Mouse (Mus musculus): ENCODE measurements around the gene Iqce. TPM values are rescaled to one million over a fixed set of nuclear protein-coding genes. Genes with fewer than 3 reads are reported as not detected.

The Iqce gene
- polyA plus RNA-seq, 1 experiment from 2014 or later: 9.6 TPM

- peaks cover 65% of the 10 kb centered on the region for H3K36me3 ChIP-seq (ENCODE audit: control insufficient read depth, insufficient read depth)
- no peak for ATAC-seq (replicated peaks; ENCODE audit: extremely low read depth, insufficient read depth, low FRiP score)
- no peaks in the 10 kb centered on the region for H3K27me3 ChIP-seq (ENCODE audit: control insufficient read depth, insufficient read depth, low read length)
- no peak overlapping the region for H3K27ac ChIP-seq (ENCODE audit: low read length)
- no peak overlapping the region for H3K4me3 ChIP-seq (ENCODE audit: low read length)
- WGBS: 88% methylated on average over 9 of the region's 9 CpGs
- H3K9ac ChIP-seq (ENCODE audit: low read length): no peak overlapping the region
- H3K4me2 ChIP-seq (ENCODE audit: low read depth, low read length): no peak overlapping the region
- H3K9me3 ChIP-seq (replicated peaks; ENCODE audit: control insufficient read depth, low read length): peaks cover 9% of the 10 kb centered on the region
- H3K4me1 ChIP-seq (ENCODE audit: control insufficient read depth, insufficient read depth, low read length): no peaks in the 10 kb centered on the region
Observed at GRCm38 (mm10) chr5:140628995-140629394, 73.2 kb downstream of the Iqce start.

DNA sequence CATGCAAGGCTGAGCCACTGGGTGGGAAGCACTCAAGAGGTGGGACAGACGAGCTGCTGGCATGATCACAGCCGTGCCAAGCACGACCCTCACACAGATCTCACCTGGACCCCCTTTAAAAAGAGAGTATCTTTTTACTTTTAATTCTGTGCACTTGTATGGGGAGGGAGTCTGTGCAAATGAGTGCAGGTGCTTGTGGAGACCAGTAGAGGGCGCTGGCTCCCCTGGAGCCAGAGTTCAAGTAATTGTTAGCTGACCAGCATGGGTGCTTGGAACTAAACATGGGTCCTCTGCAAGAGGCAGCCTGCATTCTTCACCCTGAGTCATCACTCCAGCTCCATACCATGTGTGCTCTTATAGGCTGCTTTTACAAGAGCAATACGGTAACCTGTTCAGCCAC is 74.6 kb downstream of the Iqce start:
- Histone ChIP-seq H3K4me2 (ENCODE audit: low read depth, low read length) (no peak overlapping the region), H3K4me1 (ENCODE audit: control insufficient read depth, insufficient read depth, low read length) (no peaks in the 10 kb centered on the region), H3K27ac (ENCODE audit: low read length) (no peak overlapping the region), H3K36me3 (ENCODE audit: control insufficient read depth, insufficient read depth) (peaks cover 70% of the 10 kb centered on the region), H3K27me3 (ENCODE audit: control insufficient read depth, insufficient read depth, low read length) (no peaks in the 10 kb centered on the region), H3K4me3 (ENCODE audit: low read length) (no peak overlapping the region), H3K9ac (ENCODE audit: low read length) (no peak overlapping the region), H3K9me3 (replicated peaks; ENCODE audit: control insufficient read depth, low read length) (peaks cover 9% of the 10 kb centered on the region)
- ATAC-seq (replicated peaks; ENCODE audit: extremely low read depth, insufficient read depth, low FRiP score): no peak
- WGBS: 94% methylated on average over 5 of the region's 5 CpGs

DNA sequence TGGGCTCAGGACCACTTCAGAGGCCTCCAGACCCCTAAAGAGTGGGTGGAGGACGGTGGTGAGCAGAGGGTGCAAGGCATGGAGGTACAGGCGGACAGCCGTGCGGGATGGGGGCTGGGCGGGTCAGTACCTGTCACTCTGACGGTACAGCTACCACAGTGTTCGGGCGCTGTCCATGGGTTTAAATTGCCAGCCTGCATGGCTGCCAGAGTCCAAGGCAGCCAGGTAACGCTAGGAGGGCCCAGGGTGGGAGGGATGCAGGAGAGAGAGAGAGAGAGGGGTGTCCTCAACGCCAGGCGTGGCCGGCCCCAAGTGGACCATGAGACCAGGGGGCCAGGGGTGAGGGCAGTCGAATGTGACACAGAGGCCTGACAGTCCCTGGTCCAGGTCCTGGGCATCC is 77.2 kb downstream of the Iqce start:
- H3K4me3 ChIP-seq (ENCODE audit: low read length): no peak overlapping the region
- no peak for ATAC-seq (replicated peaks; ENCODE audit: extremely low read depth, insufficient read depth, low FRiP score)
- H3K4me1 ChIP-seq (ENCODE audit: control insufficient read depth, insufficient read depth, low read length): no peaks in the 10 kb centered on the region
- H3K36me3 ChIP-seq (ENCODE audit: control insufficient read depth, insufficient read depth): peaks cover 59% of the 10 kb centered on the region
- H3K9ac ChIP-seq (ENCODE audit: low read length): no peak overlapping the region
- no peak overlapping the region for H3K4me2 ChIP-seq (ENCODE audit: low read depth, low read length)
- WGBS: 90% methylated on average over 13 of the region's 13 CpGs
- H3K27me3 ChIP-seq (ENCODE audit: control insufficient read depth, insufficient read depth, low read length): no peaks in the 10 kb centered on the region
- no peak overlapping the region for H3K27ac ChIP-seq (ENCODE audit: low read length)
- H3K9me3 ChIP-seq (replicated peaks; ENCODE audit: control insufficient read depth, low read length): peaks cover 9% of the 10 kb centered on the region

- Histone ChIP-seq H3K36me3 (ENCODE audit: control insufficient read depth, insufficient read depth) (peaks cover 52% of the 10 kb centered on the region), H3K27ac (ENCODE audit: low read length) (no peak overlapping the region), H3K4me2 (ENCODE audit: low read depth, low read length) (no peak overlapping the region), H3K9ac (ENCODE audit: low read length) (no peak overlapping the region), H3K4me3 (ENCODE audit: low read length) (no peak overlapping the region), H3K4me1 (ENCODE audit: control insufficient read depth, insufficient read depth, low read length) (no peaks in the 10 kb centered on the region), H3K27me3 (ENCODE audit: control insufficient read depth, insufficient read depth, low read length) (no peaks in the 10 kb centered on the region), H3K9me3 (replicated peaks; ENCODE audit: control insufficient read depth, low read length) (peaks cover 9% of the 10 kb centered on the region)
- no peak for ATAC-seq (replicated peaks; ENCODE audit: extremely low read depth, insufficient read depth, low FRiP score)
- WGBS: 91% methylated on average over 5 of the region's 5 CpGs
Observed at GRCm38 (mm10) chr5:140624238-140624637, 77.9 kb downstream of the Iqce start.

- ATAC-seq (replicated peaks; ENCODE audit: extremely low read depth, insufficient read depth, low FRiP score): no peak
- Histone ChIP-seq H3K27ac (ENCODE audit: low read length) (no peak overlapping the region), H3K4me3 (ENCODE audit: low read length) (no peak overlapping the region), H3K9me3 (replicated peaks; ENCODE audit: control insufficient read depth, low read length) (peaks cover 9% of the 10 kb centered on the region), H3K9ac (ENCODE audit: low read length) (no peak overlapping the region), H3K4me1 (ENCODE audit: control insufficient read depth, insufficient read depth, low read length) (no peaks in the 10 kb centered on the region), H3K27me3 (ENCODE audit: control insufficient read depth, insufficient read depth, low read length) (no peaks in the 10 kb centered on the region), H3K4me2 (ENCODE audit: low read depth, low read length) (no peak overlapping the region), H3K36me3 (ENCODE audit: control insufficient read depth, insufficient read depth) (peaks cover 48% of the 10 kb centered on the region)
- 65% methylated on average over 4 of the region's 4 CpGs for WGBS
Observed at GRCm38 (mm10) chr5:140623791-140624190, 78.4 kb downstream of the Iqce start.

DNA sequence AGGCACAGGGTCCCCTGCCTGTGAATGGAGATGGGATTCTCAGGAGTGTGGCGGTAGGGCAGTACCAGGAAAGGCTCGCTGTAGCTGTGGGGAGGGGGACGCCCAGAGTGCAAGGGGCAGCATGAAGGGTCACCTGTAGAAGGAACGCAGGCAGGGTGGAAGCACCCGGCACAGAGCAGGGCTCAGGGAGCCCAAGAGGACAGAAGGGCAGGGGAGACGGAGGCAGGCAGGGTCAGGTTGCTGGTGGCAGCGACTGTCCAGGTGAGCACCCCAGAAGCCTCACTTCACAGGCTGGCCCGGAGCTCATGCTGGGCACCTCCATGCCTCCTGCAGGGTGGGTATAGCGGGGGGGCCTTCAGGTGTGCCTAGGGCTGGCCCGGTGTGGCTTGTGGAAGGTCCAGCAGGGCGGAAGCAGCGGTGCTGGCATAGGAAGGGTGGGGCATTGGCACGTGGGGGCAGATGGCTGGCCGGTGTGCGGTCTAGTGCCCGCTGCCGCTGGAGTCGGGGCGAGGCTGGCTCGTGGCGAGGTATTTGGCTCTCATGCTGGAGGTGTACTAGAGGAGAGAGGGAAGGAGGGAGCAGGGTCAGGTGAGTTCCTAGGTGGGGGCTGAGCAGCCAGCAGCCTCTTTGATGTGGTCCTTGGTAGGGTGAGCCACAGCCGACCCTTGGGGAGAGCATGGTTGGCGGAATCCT is 79.1 kb downstream of the Iqce start:
- H3K9ac ChIP-seq (ENCODE audit: low read length): no peak overlapping the region
- H3K27ac ChIP-seq (ENCODE audit: low read length): no peak overlapping the region
- H3K4me3 ChIP-seq (ENCODE audit: low read length): no peak overlapping the region
- H3K4me2 ChIP-seq (ENCODE audit: low read depth, low read length): no peak overlapping the region
- WGBS: 92% methylated on average over 23 of the region's 23 CpGs
- H3K9me3 ChIP-seq (replicated peaks; ENCODE audit: control insufficient read depth, low read length): peaks cover 6% of the 10 kb centered on the region
- ATAC-seq (replicated peaks; ENCODE audit: extremely low read depth, insufficient read depth, low FRiP score): no peak
- no peaks in the 10 kb centered on the region for H3K4me1 ChIP-seq (ENCODE audit: control insufficient read depth, insufficient read depth, low read length)
- H3K36me3 ChIP-seq (ENCODE audit: control insufficient read depth, insufficient read depth): peaks cover 41% of the 10 kb centered on the region
- no peaks in the 10 kb centered on the region for H3K27me3 ChIP-seq (ENCODE audit: control insufficient read depth, insufficient read depth, low read length)

DNA sequence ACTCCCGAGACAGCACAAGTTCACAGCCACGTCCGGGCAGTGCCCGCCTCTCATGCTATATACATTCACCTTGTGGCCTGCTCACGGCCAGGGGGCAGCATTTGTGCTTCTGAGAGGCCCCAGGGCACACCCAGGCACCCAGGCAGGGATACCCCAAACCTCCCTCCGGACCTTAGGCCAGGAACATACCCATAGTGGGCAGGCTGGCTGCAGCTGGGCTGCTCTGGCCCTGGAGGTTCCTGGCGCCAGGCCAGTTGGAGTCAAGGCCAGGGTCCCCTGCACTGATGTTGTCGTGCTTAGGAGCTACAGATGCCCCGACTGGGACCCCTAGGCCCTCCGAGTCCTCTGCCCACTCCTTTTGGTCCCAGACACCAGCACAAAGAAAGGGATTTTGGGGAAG is 80.7 kb downstream of the Iqce start:
- H3K27me3 ChIP-seq (ENCODE audit: control insufficient read depth, insufficient read depth, low read length): no peaks in the 10 kb centered on the region
- 0 out of 2 replicates have a peak, but pooled peaks cover under 1% of the 10 kb centered on the region for H3K4me1 ChIP-seq (ENCODE audit: control insufficient read depth, insufficient read depth, low read length)
- H3K27ac ChIP-seq (ENCODE audit: low read length): no peak overlapping the region
- peaks cover 30% of the 10 kb centered on the region for H3K36me3 ChIP-seq (ENCODE audit: control insufficient read depth, insufficient read depth)
- WGBS: 66% methylated on average over 10 of the region's 10 CpGs
- no peak overlapping the region for H3K4me2 ChIP-seq (ENCODE audit: low read depth, low read length)
- 0 out of 2 replicates have a peak overlapping the region, but pooled peaks have one; percentile 5 for H3K9ac ChIP-seq (ENCODE audit: low read length)
- no peak overlapping the region for H3K4me3 ChIP-seq (ENCODE audit: low read length)
- no peaks in the 10 kb centered on the region for H3K9me3 ChIP-seq (replicated peaks; ENCODE audit: control insufficient read depth, low read length)
- no peak for ATAC-seq (replicated peaks; ENCODE audit: extremely low read depth, insufficient read depth, low FRiP score)

GRCm38 (mm10) chr5:140621092-140621491 is 81.1 kb downstream of the Iqce start:
- Histone ChIP-seq H3K4me2 (ENCODE audit: low read depth, low read length) (no peak overlapping the region), H3K9me3 (replicated peaks; ENCODE audit: control insufficient read depth, low read length) (no peaks in the 10 kb centered on the region), H3K4me1 (ENCODE audit: control insufficient read depth, insufficient read depth, low read length) (0 out of 2 replicates have a peak, but pooled peaks cover 4% of the 10 kb centered on the region), H3K9ac (ENCODE audit: low read length) (no peak overlapping the region), H3K27me3 (ENCODE audit: control insufficient read depth, insufficient read depth, low read length) (no peaks in the 10 kb centered on the region), H3K36me3 (ENCODE audit: control insufficient read depth, insufficient read depth) (peaks cover 26% of the 10 kb centered on the region), H3K4me3 (ENCODE audit: low read length) (no peak overlapping the region), H3K27ac (ENCODE audit: low read length) (no peak overlapping the region)
- WGBS: 64% methylated on average over 9 of the region's 9 CpGs
- ATAC-seq (replicated peaks; ENCODE audit: extremely low read depth, insufficient read depth, low FRiP score): no peak

GRCm38 (mm10) chr5:140619895-140620736 is 82.1 kb downstream of the Iqce start:
- whole genome bisulfite sequencing: 56% methylated on average over 7 of the region's 7 CpGs
- ATAC-seq (replicated peaks; ENCODE audit: extremely low read depth, insufficient read depth, low FRiP score): no peak

More at GRCm38 (mm10) chr5:140619895-140620736, 82.1 kb downstream of the Iqce start:
- Histone ChIP-seq H3K27ac (ENCODE audit: low read length) (no peak overlapping the region), H3K36me3 (ENCODE audit: control insufficient read depth, insufficient read depth) (peaks cover 22% of the 10 kb centered on the region), H3K9ac (ENCODE audit: low read length) (no peak overlapping the region), H3K9me3 (replicated peaks; ENCODE audit: control insufficient read depth, low read length) (no peaks in the 10 kb centered on the region), H3K4me2 (ENCODE audit: low read depth, low read length) (no peak overlapping the region), H3K27me3 (ENCODE audit: control insufficient read depth, insufficient read depth, low read length) (no peaks in the 10 kb centered on the region), H3K4me1 (ENCODE audit: control insufficient read depth, insufficient read depth, low read length) (0 out of 2 replicates have a peak, but pooled peaks cover 4% of the 10 kb centered on the region), H3K4me3 (ENCODE audit: low read length) (no peak overlapping the region)
